Mouse (Mus musculus) CH12.LX (cell line): ENCODE measurements around the gene Trh. TPM values are rescaled to one million over a fixed set of nuclear protein-coding genes. Genes with fewer than 3 reads are reported as not detected.

Source experiments
- DNase-seq: peaks from one replicate; pipeline ENCODE4 v3.0.0-alpha.2; 2013; ENCODE audit errors: extremely low read depth
- H3K27ac ChIP-seq: 2 replicates; pipeline ENCODE4 v1.5.1; 2012; ENCODE audit warnings: low read depth, mild to moderate bottlenecking, control low read depth, moderate library complexity; ENCODE audit not compliant: insufficient read depth
- H3K27me3 ChIP-seq: replicated peaks from 2 replicates; pipeline ENCODE3; 2012; ENCODE audit warnings: inconsistent platforms
- H3K36me3 ChIP-seq, 2 experiments: replicated peaks in 1 of 2; 2 replicates each; pipeline versions ENCODE3 to v1.6.1; 2012; ENCODE audit warnings: inconsistent platforms in 1 of 2, low read length in 1 of 2, mild to moderate bottlenecking in 1 of 2, mixed read lengths in 1 of 2, moderate library complexity in 1 of 2; ENCODE audit not compliant: control insufficient read depth in 1 of 2, insufficient read depth in 1 of 2
- H3K4me1 ChIP-seq, 2 experiments: 2 replicates each; pipeline ENCODE4 v1.6.1; 2012; ENCODE audit warnings: inconsistent platforms in 1 of 2, moderate library complexity in 1 of 2; ENCODE audit not compliant: insufficient read depth in 2 of 2, control insufficient read depth in 1 of 2
- H3K4me2 ChIP-seq: 2 replicates; pipeline ENCODE4 v1.6.1; 2012; ENCODE audit warnings: low read depth, mild to moderate bottlenecking, control low read depth; ENCODE audit not compliant: poor library complexity, insufficient read depth, severe bottlenecking
- H3K4me3 ChIP-seq, 3 experiments: fragments of 150-350 bp in 1 of 3; sonication (generic) in 1 of 3; replicated peaks in 1 of 3; 2 replicates each; pipeline versions ENCODE3 to v1.5.1; 2011 to 2012; ENCODE audit warnings: low read depth in 2 of 3, low read length in 2 of 3, mild to moderate bottlenecking in 2 of 3, moderate library complexity in 2 of 3, control low read depth in 1 of 3, improper control_type of control experiment in 1 of 3, inconsistent platforms in 1 of 3, mixed read lengths in 1 of 3; ENCODE audit not compliant: poor library complexity in 1 of 3
- H3K79me2 ChIP-seq: replicated peaks from 2 replicates; pipeline ENCODE4 v1.6.1; 2012; ENCODE audit warnings: mild to moderate bottlenecking, moderate library complexity; ENCODE audit not compliant: control insufficient read depth, poor library complexity, insufficient read depth, severe bottlenecking; ENCODE audit errors: extremely low read depth
- H3K9ac ChIP-seq: 2 replicates; pipeline ENCODE4 v1.6.1; 2012; ENCODE audit warnings: low read depth, mild to moderate bottlenecking, control low read depth, moderate library complexity; ENCODE audit not compliant: insufficient read depth
- H3K9me3 ChIP-seq: replicated peaks from 2 replicates; pipeline ENCODE3; 2012; ENCODE audit warnings: low read length, inconsistent platforms, mixed read lengths
- CHD1 ChIP-seq: IDR thresholded peaks from 2 replicates; pipeline ENCODE4 v1.6.1; 2012; ENCODE audit warnings: low read depth, low read length, improper control_type of control experiment, inconsistent platforms
- CHD2 ChIP-seq: IDR thresholded peaks from 2 replicates; pipeline ENCODE4 v1.6.1; 2011; ENCODE audit warnings: low read length, improper control_type of control experiment
- CTCF ChIP-seq, 2 experiments: IDR thresholded peaks in 1 of 2; conservative IDR thresholded peaks in 1 of 2; 2 replicates each; pipeline ENCODE4 v1.5.1; 2011 to 2012; ENCODE audit warnings: low read depth in 2 of 2, low read length in 2 of 2, improper control_type of control experiment in 1 of 2, inconsistent platforms in 1 of 2, mild to moderate bottlenecking in 1 of 2, moderate library complexity in 1 of 2
- EP300 ChIP-seq: IDR thresholded peaks from 2 replicates; pipeline ENCODE4 v1.6.1; 2011; ENCODE audit warnings: low read length, improper control_type of control experiment
- ETS1 ChIP-seq: conservative IDR thresholded peaks from 2 replicates; pipeline ENCODE4 v1.6.1; 2012; ENCODE audit warnings: low read depth, mild to moderate bottlenecking, inconsistent platforms, low read length, improper control_type of control experiment, moderate library complexity
- HCFC1 ChIP-seq: IDR thresholded peaks from 2 replicates; pipeline ENCODE4 v1.6.1; 2012; ENCODE audit warnings: low read depth, mild to moderate bottlenecking, inconsistent platforms, low read length, improper control_type of control experiment
- IRF4 ChIP-seq: IDR thresholded peaks from 2 replicates; pipeline ENCODE4 v1.6.1; 2014; ENCODE audit warnings: low read depth, mild to moderate bottlenecking, inconsistent platforms, low read length, improper control_type of control experiment
- JUN ChIP-seq: IDR thresholded peaks from 2 replicates; pipeline ENCODE4 v1.6.1; 2011; ENCODE audit warnings: low read depth, mild to moderate bottlenecking, low read length, improper control_type of control experiment, moderate library complexity; ENCODE audit not compliant: insufficient read depth
- KAT2A ChIP-seq: IDR thresholded peaks from 2 replicates; pipeline ENCODE4 v1.6.1; 2012; ENCODE audit warnings: low read length, improper control_type of control experiment, inconsistent platforms; ENCODE audit not compliant: insufficient replicate concordance
- MAFK ChIP-seq: IDR thresholded peaks from 2 replicates; pipeline ENCODE4 v1.6.1; 2011; ENCODE audit warnings: low read length, improper control_type of control experiment; ENCODE audit not compliant: insufficient replicate concordance
- MAZ ChIP-seq: IDR thresholded peaks from 2 replicates; pipeline ENCODE4 v1.6.1; 2012; ENCODE audit warnings: low read depth, mild to moderate bottlenecking, inconsistent platforms, low read length, improper control_type of control experiment, moderate library complexity
- NELFE ChIP-seq: IDR thresholded peaks from 2 replicates; pipeline ENCODE4 v1.6.1; 2011; ENCODE audit warnings: low read depth, low read length, improper control_type of control experiment
- PAX5 ChIP-seq: IDR thresholded peaks from 2 replicates; pipeline ENCODE4 v1.6.1; 2012; ENCODE audit warnings: low read length, inconsistent platforms, mixed read lengths
- RAD21 ChIP-seq: IDR thresholded peaks from 2 replicates; pipeline ENCODE4 v1.6.1; 2011; ENCODE audit warnings: low read depth, mild to moderate bottlenecking, low read length, improper control_type of control experiment, moderate library complexity
- RCOR1 ChIP-seq: conservative IDR thresholded peaks from 2 replicates; pipeline ENCODE4 v1.6.1; 2012; ENCODE audit warnings: low read depth, mild to moderate bottlenecking, inconsistent platforms, low read length, improper control_type of control experiment
- SIN3A ChIP-seq: IDR thresholded peaks from 2 replicates; pipeline ENCODE4 v1.6.1; 2012; ENCODE audit warnings: low read length, improper control_type of control experiment, inconsistent platforms
- SMC3 ChIP-seq: IDR thresholded peaks from 2 replicates; pipeline ENCODE4 v1.6.1; 2011; ENCODE audit warnings: low read depth, low read length, improper control_type of control experiment
- TCF12 ChIP-seq: IDR thresholded peaks from 2 replicates; pipeline ENCODE4 v1.6.1; 2014; ENCODE audit warnings: low read depth, mild to moderate bottlenecking, inconsistent platforms, low read length, improper control_type of control experiment
- ZC3H11A ChIP-seq: IDR thresholded peaks from 2 replicates; pipeline ENCODE4 v1.6.1; 2012; ENCODE audit warnings: low read depth, mild to moderate bottlenecking, inconsistent platforms, low read length, improper control_type of control experiment
- ZNF384 ChIP-seq: IDR thresholded peaks from 2 replicates; pipeline ENCODE4 v1.6.1; 2012; ENCODE audit warnings: low read depth, low read length, improper control_type of control experiment, inconsistent platforms
- dilution Hi-C: fragments of 300-500 bp; cut with MboI; formaldehyde crosslinking; loops from 2 replicates; pipeline ENCODE4 v1.14.3; 2020; ENCODE audit warnings: low sequenced_read_pairs; ENCODE audit not compliant: extremely low pct_unique_long_range_greater_than_20kb, extremely low pct_ligation_motif_present
- in situ Hi-C: fragments of 300-500 bp; cut with MboI; formaldehyde crosslinking; loops from 3 replicates; pipeline ENCODE4 v1.14.3; 2019; ENCODE audit warnings: low sequenced_read_pairs, low pct_ligation_motif_present, low pct_unique_long_range_greater_than_20kb, mixed read lengths
- polyA plus RNA-seq: library from polyadenylated mRNA; unstranded; fragments of >175 nt; gene quantifications from 2 replicates; pipeline ENCODE4 v1.2.1, GENCODE M21; 2012; ENCODE audit warnings: low read depth; ENCODE audit not compliant: insufficient read length
- total RNA-seq, 2 experiments: library from RNA; depleted of rRNA; stranded (reverse); fragments of 300-350 nt in 1 of 2; fragments of >200 nt in 1 of 2; gene quantifications; 2 replicates each; pipeline ENCODE4 v1.2.3; 2012 to 2014

Gene Trh
- total and polyA plus RNA-seq, 3 experiments: not detected

- dilution Hi-C loops: no loop called here
- no peaks in the 10 kb centered on the region for H3K36me3 ChIP-seq
- H3K4me2 ChIP-seq: no peak overlapping the region
- no peak for DNase-seq
- no peaks in the 10 kb centered on the region for H3K79me2 ChIP-seq
- H3K27ac ChIP-seq: no peak overlapping the region
- no peak for TF ChIP-seq MAFK
- TF ChIP-seq KAT2A: no peak
- no peak for TF ChIP-seq EP300
- TF ChIP-seq ETS1: no peak
- no peak for TF ChIP-seq PAX5
- no peak for TF ChIP-seq CHD1
- TF ChIP-seq SMC3: no peak
- TF ChIP-seq CHD2: no peak
- no peak for TF ChIP-seq MAZ
- TF ChIP-seq RCOR1: no peak
- H3K4me1 ChIP-seq: no peaks in the 10 kb centered on the region
- H3K9ac ChIP-seq: no peak overlapping the region
- in situ Hi-C loops: loop anchor here (5.0 kb wide), 1 partner anchor 46 kb away; no protein-coding TSS in a partner anchor
- peaks cover 41% of the 10 kb centered on the region for H3K27me3 ChIP-seq
- peaks cover 3% of the 10 kb centered on the region for H3K9me3 ChIP-seq
- H3K4me3 ChIP-seq: no peak overlapping the region
Observed at GRCm38 (mm10) chr6:92221604-92222003, 22.8 kb downstream of the Trh start.

- no peaks in the 10 kb centered on the region for H3K79me2 ChIP-seq
- in situ Hi-C loops: no loop called here
- no peak overlapping the region for H3K9ac ChIP-seq
Observed at GRCm38 (mm10) chr6:92219445-92219844, 25.0 kb downstream of the Trh start.

More at GRCm38 (mm10) chr6:92219445-92219844, 25.0 kb downstream of the Trh start:
- H3K36me3 ChIP-seq: no peaks in the 10 kb centered on the region
- peaks cover 3% of the 10 kb centered on the region for H3K9me3 ChIP-seq
- H3K27ac ChIP-seq: no peak overlapping the region
- peaks cover 41% of the 10 kb centered on the region for H3K27me3 ChIP-seq
- DNase-seq: peak; percentile 59
- TF ChIP-seq JUN (no peak), CTCF (conservative IDR thresholded peaks at IDR 0.05 in 1 of 2, IDR thresholded peaks at IDR 0.05 in 1 of 2; ENCODE audit: low read depth in 2 of 2, low read length in 2 of 2) (peak; percentile 38 to 87), HCFC1 (no peak), EP300 (no peak), ZC3H11A (peak; percentile 56), ZNF384 (no peak), SIN3A (no peak), TCF12 (no peak), IRF4 (no peak), NELFE (no peak), SMC3 (peak; percentile 95), RAD21 (peak; percentile 90)
- TF ChIP-seq, all 38 proteins: peak for 4
- dilution Hi-C loops: no loop called here
- Histone ChIP-seq H3K4me2 (no peak overlapping the region), H3K4me1 (no peaks in the 10 kb centered on the region), H3K4me3 (no peak overlapping the region)
